Mouse (Mus musculus): ENCODE measurements around the gene Tfrc. TPM values are rescaled to one million over a fixed set of nuclear protein-coding genes. Genes with fewer than 3 reads are reported as not detected.
A peak's percentile ranks its signal among the peaks of the same experiment; 100 is the strongest.

Gene Tfrc
- polyA plus RNA-seq, 1 experiment, result 38.0 TPM

- Histone ChIP-seq H3K4me1 (ENCODE audit: control insufficient read depth, insufficient read depth, low read length) (no peaks in the 10 kb centered on the region), H3K27ac (ENCODE audit: insufficient read depth, low read length) (no peak overlapping the region), H3K4me3 (ENCODE audit: insufficient read depth, low read length) (no peak overlapping the region)
- no peak for TF ChIP-seq POLR2A (IDR thresholded peaks at IDR 0.05; ENCODE audit: low read depth, low read length)
- no peak for TF ChIP-seq CTCF (IDR thresholded peaks at IDR 0.05; ENCODE audit: borderline replicate concordance, insufficient read depth, low read length)
Measured at GRCm38 (mm10) chr16:32593283-32593805, 15.4 kb upstream of the Tfrc start.

GRCm38 (mm10) chr16:32593916-32594315 is 14.8 kb upstream of the Tfrc start:
- no peak overlapping the region for H3K27ac ChIP-seq (ENCODE audit: insufficient read depth, low read length)
- no peaks in the 10 kb centered on the region for H3K4me1 ChIP-seq (ENCODE audit: control insufficient read depth, insufficient read depth, low read length)
- H3K4me3 ChIP-seq (ENCODE audit: insufficient read depth, low read length), result no peak overlapping the region
- no peak for TF ChIP-seq POLR2A (IDR thresholded peaks at IDR 0.05; ENCODE audit: low read depth, low read length)
- no peak for TF ChIP-seq CTCF (IDR thresholded peaks at IDR 0.05; ENCODE audit: borderline replicate concordance, insufficient read depth, low read length)

- H3K4me1 ChIP-seq (ENCODE audit: control insufficient read depth, insufficient read depth, low read length), result no peaks in the 10 kb centered on the region
- H3K27ac ChIP-seq (ENCODE audit: insufficient read depth, low read length), result no peak overlapping the region
- TF ChIP-seq CTCF (IDR thresholded peaks at IDR 0.05; ENCODE audit: borderline replicate concordance, insufficient read depth, low read length) (no peak), POLR2A (IDR thresholded peaks at IDR 0.05; ENCODE audit: low read depth, low read length) (no peak)
- no peak overlapping the region for H3K4me3 ChIP-seq (ENCODE audit: insufficient read depth, low read length)
Measured at GRCm38 (mm10) chr16:32594701-32595100, 14.0 kb upstream of the Tfrc start.

GRCm38 (mm10) chr16:32595142-32595855 is 13.4 kb upstream of the Tfrc start:
- H3K27ac ChIP-seq (ENCODE audit: insufficient read depth, low read length), result no peak overlapping the region
- no peaks in the 10 kb centered on the region for H3K4me1 ChIP-seq (ENCODE audit: control insufficient read depth, insufficient read depth, low read length)
- no peak overlapping the region for H3K4me3 ChIP-seq (ENCODE audit: insufficient read depth, low read length)
- TF ChIP-seq POLR2A (IDR thresholded peaks at IDR 0.05; ENCODE audit: low read depth, low read length), result no peak
- no peak for TF ChIP-seq CTCF (IDR thresholded peaks at IDR 0.05; ENCODE audit: borderline replicate concordance, insufficient read depth, low read length)

GRCm38 (mm10) chr16:32597909-32598381 is 10.8 kb upstream of the Tfrc start:
- Histone ChIP-seq H3K4me1 (ENCODE audit: control insufficient read depth, insufficient read depth, low read length) (no peaks in the 10 kb centered on the region), H3K4me3 (ENCODE audit: insufficient read depth, low read length) (no peak overlapping the region), H3K27ac (ENCODE audit: insufficient read depth, low read length) (no peak overlapping the region)
- TF ChIP-seq POLR2A (IDR thresholded peaks at IDR 0.05; ENCODE audit: low read depth, low read length) (no peak), CTCF (IDR thresholded peaks at IDR 0.05; ENCODE audit: borderline replicate concordance, insufficient read depth, low read length) (no peak)

GRCm38 (mm10) chr16:32599151-32599550 is 9.6 kb upstream of the Tfrc start:
- H3K27ac ChIP-seq (ENCODE audit: insufficient read depth, low read length), result no peak overlapping the region
- H3K4me1 ChIP-seq (ENCODE audit: control insufficient read depth, insufficient read depth, low read length), result no peaks in the 10 kb centered on the region
- TF ChIP-seq CTCF (IDR thresholded peaks at IDR 0.05; ENCODE audit: borderline replicate concordance, insufficient read depth, low read length), result no peak
- TF ChIP-seq POLR2A (IDR thresholded peaks at IDR 0.05; ENCODE audit: low read depth, low read length), result no peak
- no peak overlapping the region for H3K4me3 ChIP-seq (ENCODE audit: insufficient read depth, low read length)

GRCm38 (mm10) chr16:32602193-32602685 is 6.5 kb upstream of the Tfrc start:
- Histone ChIP-seq H3K4me1 (ENCODE audit: control insufficient read depth, insufficient read depth, low read length) (no peaks in the 10 kb centered on the region), H3K27ac (ENCODE audit: insufficient read depth, low read length) (no peak overlapping the region), H3K4me3 (ENCODE audit: insufficient read depth, low read length) (no peak overlapping the region)
- TF ChIP-seq POLR2A (IDR thresholded peaks at IDR 0.05; ENCODE audit: low read depth, low read length), result no peak
- TF ChIP-seq CTCF (IDR thresholded peaks at IDR 0.05; ENCODE audit: borderline replicate concordance, insufficient read depth, low read length), result no peak

GRCm38 (mm10) chr16:32607562-32608343 is 967 bp upstream of the Tfrc start:
- H3K27ac ChIP-seq (ENCODE audit: insufficient read depth, low read length), result no peak overlapping the region
- H3K4me3 ChIP-seq (ENCODE audit: insufficient read depth, low read length), result no peak overlapping the region
- no peak for TF ChIP-seq POLR2A (IDR thresholded peaks at IDR 0.05; ENCODE audit: low read depth, low read length)
- TF ChIP-seq CTCF (IDR thresholded peaks at IDR 0.05; ENCODE audit: borderline replicate concordance, insufficient read depth, low read length), result no peak
- H3K4me1 ChIP-seq (ENCODE audit: control insufficient read depth, insufficient read depth, low read length), result no peaks in the 10 kb centered on the region

- no peak for TF ChIP-seq CTCF (IDR thresholded peaks at IDR 0.05; ENCODE audit: borderline replicate concordance, insufficient read depth, low read length)
- TF ChIP-seq POLR2A (IDR thresholded peaks at IDR 0.05; ENCODE audit: low read depth, low read length), result no peak
- no peak overlapping the region for H3K27ac ChIP-seq (ENCODE audit: insufficient read depth, low read length)
- no peaks in the 10 kb centered on the region for H3K4me1 ChIP-seq (ENCODE audit: control insufficient read depth, insufficient read depth, low read length)
- peak overlapping the region; percentile 72 for H3K4me3 ChIP-seq (ENCODE audit: insufficient read depth, low read length)
Measured at GRCm38 (mm10) chr16:32608344-32608711, 392 bp upstream of the Tfrc start.

GRCm38 (mm10) chr16:32609401-32609779 is 670 bp downstream of the Tfrc start:
- Histone ChIP-seq H3K4me1 (ENCODE audit: control insufficient read depth, insufficient read depth, low read length) (no peaks in the 10 kb centered on the region), H3K4me3 (ENCODE audit: insufficient read depth, low read length) (peak overlapping the region; percentile 72), H3K27ac (ENCODE audit: insufficient read depth, low read length) (no peak overlapping the region)
- TF ChIP-seq POLR2A (IDR thresholded peaks at IDR 0.05; ENCODE audit: low read depth, low read length) (no peak), CTCF (IDR thresholded peaks at IDR 0.05; ENCODE audit: borderline replicate concordance, insufficient read depth, low read length) (no peak)
